Mouse (Mus musculus) right cerebral cortex, adult 2 months (tissue): Measurements from ENCODE around the gene Tmem178b.

Experiments used
- DNase-seq, 2 experiments: peaks; one replicate each; pipeline ENCODE4 v3.0.0; 2021 to 2022; ENCODE audit warnings: low spot score in 2 of 2

The Tmem178b gene

DNA sequence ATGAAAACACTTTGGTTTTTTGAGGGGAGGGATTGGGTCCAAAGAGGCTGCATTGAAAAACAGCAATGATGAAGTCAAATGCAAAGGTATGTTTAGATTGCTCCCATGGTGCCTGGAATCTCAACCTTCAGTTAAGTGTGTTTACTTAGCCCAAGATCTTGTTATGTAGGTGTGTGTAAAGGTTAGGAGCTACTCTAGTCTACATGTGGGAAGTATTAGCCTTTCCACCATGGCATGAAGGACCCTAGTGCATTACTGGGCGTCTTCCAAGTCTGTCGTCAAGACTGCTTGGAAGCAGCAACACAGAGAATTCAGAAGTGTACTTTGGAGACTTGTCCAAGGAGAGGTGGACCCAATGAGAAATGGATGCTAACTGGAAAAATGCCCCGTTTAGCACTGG lies 205.3 kb downstream of the Tmem178b start:
- no peak for DNase-seq

DNA sequence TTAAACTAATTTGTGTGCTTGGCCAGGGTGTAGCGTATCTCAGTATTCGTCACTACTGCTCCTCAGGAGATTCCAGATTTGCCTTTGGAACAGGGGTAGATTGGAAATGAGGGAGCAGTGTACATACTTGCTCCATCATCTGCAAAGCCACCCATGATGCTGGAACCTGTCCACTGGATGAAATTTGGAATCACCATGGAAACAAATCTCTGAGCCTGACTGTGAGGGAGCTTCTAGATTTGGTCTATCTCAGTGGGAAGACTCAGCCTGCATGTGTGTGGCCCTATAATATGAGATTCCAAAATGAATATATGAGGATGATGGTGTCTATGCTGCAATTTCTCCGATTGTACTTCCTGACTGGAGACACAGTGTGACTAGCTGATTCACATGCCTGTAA lies 210.7 kb downstream of the Tmem178b start:
- no peak for DNase-seq

DNA sequence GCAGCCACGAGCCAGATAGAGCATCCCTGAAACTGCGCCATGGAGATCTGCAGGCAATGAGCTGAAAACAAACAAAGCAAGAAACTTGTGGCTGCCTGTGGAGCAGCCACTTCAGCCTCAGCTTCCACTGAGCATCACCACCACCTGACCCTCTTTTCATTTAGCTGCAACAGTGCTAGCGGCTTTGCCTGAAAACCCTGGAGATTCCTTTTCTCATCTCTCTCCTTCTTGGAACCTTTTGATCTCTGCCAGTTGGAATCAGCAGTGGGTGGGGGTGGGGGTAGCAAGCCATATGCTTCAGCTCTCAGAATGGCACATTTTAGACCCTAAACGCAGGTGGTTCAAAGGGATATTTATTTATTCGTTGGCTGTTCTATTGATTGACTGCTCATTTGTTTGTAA lies 218.2 kb downstream of the Tmem178b start:
- no peak for DNase-seq

DNA sequence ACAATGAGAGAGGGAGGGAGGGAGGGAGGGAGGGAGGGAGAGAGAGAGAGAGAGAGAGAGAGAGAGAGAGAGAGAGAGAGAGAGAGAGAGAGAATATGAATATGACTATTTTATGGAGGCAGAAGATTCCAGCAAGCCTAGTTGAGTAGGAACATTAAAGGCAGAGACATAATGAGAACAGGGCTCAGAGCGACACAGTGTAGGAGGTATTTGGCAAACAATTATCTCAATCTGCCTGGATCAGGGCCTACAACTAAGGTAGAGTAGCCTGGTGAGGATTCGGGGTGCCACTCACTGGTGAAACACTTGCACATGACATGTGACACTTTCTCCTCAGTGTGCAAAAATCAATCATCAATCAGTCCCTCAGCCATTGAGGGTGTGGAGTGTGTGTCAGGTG lies 225.4 kb downstream of the Tmem178b start:
- DNase-seq: no peak

DNA sequence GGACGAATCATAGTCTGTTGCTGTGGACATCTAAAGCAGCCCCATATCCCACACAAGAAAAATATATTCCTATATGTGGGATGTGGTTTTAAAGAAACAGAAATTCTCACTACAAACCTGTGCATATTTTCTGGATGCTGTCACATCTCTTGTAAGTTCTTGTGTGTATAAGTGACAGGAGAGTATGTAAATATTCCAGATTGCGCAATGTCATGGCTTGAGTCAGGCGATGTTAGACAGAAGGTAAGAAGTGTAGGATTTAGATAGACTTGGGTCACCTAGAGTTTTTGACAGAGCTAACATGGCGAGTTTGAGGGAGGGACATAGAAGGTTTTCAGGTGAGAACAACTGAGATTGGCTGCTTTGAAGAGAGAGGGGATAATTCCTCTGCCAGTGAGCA lies 228.7 kb downstream of the Tmem178b start:
- no peak for DNase-seq

DNA sequence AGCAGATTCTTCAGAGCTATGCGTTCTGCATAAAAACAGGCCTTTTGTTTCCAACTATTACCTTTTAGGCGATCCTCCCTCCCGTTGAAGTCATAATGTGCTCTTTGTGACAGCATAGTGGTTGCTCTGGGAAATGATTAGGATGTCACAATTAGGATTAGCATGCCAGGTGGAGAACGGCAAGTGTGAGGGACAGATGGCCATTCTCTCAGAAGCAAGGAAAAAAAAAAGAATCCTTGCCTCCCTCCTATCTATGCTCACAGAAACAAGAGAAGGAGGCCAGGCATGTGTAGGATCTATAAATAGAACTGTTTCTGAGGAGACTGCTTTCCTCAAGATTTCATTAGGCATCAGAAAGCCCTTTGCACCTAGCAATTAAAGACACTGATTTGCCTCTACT lies 229.8 kb downstream of the Tmem178b start:
- peak in 1 of 2 experiments; percentile 41 for DNase-seq

DNA sequence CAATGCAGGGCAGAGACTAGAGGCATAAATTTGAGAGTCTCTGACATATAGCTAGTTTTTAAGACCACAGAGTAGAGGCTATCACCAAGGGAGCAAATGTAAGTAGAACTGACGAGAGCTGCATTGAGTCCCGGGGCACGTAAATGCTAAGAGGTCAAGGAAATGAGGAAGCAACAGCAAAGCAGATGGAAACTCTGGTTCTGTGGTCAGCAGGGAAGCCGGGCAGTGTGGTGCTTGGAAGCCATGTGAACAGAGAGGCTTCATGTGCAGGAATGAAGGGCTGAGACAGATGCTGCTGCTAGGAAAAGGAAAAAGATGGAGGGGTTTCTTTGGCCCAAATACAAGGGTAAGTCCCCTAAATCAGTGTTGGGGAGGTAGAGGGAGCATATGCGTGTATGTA lies 237.0 kb downstream of the Tmem178b start:
- DNase-seq: no peak

DNA sequence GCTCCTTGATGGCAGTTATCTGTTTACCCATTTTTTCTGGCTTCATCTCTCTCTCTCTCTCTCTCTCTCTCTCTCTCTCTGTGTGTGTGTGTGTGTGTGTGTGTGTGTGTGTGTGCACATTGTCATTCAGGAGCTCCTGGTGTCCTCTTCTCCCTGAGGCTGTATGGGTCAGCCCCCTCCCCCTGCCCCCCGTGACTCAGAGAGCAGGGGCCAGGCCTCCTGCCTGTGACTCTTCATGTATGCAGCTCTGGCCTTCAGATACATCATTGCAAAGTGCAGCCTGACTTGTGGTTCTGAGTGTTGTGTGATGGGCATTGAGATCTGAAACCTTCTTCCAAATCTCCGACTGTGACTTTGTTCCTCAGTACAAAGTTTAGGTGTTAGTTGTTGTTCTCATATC lies 237.7 kb downstream of the Tmem178b start:
- DNase-seq: no peak

DNA sequence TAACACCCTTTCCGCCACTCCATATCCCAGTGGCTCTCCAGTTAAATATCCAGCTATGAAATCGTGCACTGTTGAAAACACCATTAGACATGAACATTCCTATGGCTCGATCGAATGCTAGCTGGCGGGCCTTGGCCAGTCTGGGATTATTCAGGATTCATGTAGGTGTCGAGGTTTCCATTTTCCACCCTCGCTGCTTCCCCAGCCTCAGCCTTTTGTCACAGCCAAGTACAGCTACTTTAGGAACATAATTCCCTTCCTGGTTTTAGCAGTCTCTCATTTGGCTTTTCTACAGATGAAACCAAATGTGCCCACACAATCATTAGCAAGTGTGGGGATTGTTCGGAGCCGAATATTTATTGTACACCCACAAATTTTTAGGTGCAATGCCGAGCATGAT lies 239.4 kb downstream of the Tmem178b start:
- peak; percentile 71 for DNase-seq

DNA sequence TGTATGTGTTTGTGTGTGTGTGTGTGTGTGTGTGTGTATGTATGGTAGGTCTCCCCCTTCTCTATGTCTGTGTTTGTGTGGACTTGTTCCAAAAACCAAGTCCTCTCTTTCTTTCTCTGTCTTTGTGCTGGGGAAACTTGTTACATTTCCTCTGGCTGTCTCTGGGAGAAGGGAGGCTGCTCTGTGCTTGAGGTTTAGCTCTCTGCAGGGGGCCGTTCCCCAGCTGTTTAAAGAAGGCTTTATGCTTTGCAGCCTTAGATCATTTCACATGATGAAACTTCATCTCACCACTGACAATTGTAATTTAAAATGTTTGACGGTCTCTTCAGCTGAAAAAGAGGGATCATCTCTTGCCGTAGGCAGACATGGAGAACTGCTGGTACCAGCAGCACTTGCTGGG lies 243.2 kb downstream of the Tmem178b start:
- no peak for DNase-seq

DNA sequence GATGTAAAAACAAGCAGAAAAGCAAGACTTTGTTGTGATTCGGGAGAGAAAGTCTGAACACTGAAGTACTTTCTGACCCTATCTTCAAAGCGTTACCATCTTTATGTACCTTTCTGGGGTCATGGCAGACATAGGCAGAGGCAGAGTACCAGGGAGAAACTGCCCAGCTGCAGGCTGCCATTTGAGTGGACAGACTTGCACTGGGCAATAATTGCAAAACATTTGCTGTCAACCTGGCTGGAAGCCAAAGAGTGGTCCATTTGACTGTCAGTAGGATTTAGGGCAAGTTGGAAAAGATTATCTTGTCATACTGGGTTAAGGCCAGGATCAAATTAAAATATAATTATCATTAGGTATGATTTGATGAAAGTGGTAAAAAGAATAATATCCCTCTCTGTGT lies 247.1 kb downstream of the Tmem178b start:
- no peak for DNase-seq

DNA sequence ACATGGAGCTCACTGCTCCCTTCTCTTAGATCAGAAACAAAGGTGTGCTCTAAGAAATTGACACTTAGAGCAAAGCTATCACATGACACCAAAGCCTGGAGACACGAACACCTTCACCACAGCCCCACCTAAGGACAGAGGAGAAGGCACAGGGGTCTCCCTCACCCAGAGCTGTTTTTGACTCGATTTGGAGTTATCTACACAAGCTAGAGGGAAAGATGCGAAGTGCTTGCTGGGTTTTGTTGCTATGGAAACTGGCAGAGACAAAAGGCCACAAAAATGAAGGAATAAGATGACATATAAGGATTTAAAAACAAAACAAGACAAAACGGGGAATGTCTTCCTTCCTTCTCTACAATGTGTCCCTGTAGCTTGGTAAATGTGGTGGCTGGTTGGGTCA lies 248.4 kb downstream of the Tmem178b start:
- no peak for DNase-seq

DNA sequence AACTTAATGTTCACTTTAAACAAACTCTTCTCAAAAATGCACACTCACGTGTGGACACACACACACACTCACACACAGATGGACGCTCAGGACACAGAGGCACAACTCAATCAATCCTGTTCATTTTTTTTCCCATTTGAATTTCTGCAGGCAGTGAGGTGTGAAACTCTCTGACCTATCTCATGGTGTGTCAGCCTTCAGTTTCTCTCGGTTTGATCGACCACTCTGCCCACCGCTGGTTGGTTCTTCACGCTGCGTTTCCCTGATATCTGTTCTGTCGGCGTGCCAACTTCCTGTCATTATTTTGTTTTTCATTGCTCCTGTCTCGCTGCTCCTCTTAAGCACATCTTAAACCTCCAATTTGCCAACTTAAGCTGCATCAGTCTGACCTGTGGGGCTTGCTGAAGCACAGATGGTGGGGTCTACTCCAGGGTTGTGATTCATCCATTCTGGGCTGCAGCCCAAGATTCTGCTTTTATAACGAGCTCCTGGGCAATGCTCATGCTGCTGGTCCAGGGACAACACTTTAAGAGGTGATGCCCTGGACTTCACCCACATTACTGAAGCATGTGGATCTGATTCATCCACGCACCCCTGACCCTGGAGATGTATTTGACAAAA lies 250.1 kb downstream of the Tmem178b start:
- peak; percentile 47 to 59 for DNase-seq

DNA sequence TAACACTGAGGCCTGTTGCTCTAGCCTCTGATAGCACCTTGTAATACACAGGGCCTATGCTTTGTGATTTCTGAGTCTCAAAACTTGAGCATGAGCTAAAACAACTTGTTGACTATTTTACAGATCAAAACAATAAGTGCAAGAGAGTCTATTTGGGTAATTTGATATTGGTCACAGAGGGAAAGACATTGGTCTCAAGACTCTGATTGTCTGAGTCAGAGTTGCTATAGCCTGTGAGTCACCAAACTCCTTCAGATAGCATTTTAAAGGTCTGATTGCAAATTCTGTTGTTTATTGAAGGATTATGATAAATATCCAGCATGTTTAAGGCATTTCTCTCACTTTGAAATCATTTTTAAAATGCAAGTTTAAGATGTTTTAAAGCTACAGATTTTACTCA lies 250.9 kb downstream of the Tmem178b start:
- no peak for DNase-seq

DNA sequence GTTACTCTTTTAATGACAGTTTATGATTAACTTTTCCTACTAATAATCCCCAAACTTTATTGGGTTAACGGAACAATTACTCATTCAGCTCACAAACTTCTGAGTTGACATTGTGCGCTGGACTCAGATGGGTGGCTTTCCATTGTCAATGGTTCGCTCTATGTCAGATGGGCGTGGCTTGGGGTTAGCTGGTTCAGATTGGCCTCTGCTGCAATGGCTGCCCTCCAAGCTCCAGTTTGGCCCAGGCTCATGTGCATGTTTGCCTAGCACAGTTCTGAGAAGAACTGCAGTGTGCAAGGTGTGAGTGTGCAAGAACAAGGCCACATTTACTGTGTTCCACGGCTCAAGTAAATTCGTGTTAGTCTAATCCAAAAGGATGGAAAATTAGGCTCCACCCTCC lies 255.6 kb downstream of the Tmem178b start:
- no peak for DNase-seq

DNA sequence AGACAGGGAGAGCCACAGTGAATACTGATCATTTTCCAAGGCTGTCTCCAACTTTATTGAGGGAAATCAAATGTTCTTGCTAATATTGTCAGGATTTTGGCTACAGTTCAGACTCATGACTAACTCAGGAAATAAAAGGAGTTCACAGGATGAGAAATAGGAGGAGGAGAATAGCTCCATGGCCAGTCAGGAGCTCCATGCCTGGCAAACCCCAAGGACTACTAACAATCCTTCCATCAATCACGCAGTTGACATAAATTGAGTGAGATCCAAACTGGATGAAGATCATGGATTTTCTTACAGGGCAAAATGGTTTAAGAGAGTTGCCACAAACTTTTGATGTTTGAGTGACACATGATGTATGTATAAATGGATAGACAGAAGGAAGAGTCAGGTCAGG lies 258.9 kb downstream of the Tmem178b start:
- no peak for DNase-seq

DNA sequence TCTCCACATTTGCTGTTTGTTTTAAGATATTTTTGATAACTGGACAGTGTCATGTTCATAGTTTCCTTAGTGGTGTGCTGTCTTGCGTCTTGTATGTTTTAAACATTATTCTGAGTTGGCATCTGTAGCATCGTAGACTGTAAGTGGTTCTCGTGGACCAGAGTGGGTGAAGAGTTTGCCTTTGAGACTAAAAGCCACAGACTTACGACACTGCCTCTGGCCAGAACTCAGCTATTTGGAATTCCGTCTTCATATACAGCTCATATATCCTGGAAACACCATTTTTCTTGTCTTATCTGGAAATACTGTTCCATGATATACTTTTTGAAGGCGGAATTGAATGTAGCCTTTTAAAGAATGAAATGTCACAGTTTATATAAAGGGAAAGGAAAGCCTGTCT lies 260.4 kb downstream of the Tmem178b start:
- no peak for DNase-seq

DNA sequence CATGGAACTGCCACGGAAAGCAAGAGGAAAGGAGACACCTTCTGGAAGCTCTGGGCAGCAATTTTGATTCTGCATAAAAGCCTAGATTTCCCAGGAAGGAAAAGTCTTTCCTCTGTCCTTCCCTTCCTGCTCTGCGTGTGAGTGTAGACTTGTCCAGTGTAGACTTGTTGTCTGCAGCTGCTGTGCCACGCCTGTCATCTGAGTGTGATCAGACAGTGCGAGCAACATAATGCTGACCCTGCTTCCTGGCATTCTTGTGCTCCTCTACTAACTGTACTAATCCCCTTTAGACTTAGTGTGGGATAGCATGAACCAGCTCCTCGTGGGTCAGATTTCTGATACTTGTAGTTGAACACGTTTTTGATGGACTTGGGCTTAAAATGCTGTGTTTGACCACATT lies 262.6 kb downstream of the Tmem178b start:
- DNase-seq: no peak

DNA sequence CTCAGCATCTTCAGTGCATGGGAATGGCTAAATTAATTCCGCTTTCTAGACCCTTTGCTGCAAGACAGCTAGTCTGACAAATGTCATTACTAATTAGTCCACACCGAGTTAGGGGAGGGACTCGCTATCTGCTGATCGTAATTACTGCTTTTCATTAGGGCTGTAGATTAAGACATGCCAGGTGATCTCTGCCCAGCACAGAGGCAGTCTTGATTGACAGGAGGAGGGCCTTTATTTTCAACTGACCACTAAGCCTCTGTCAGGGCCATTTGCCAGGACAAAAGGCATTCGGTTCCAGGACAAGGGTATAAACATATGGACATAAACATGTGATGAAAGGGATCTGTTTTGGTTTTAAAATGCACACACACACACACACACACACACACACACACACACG lies 264.3 kb downstream of the Tmem178b start:
- DNase-seq: no peak

DNA sequence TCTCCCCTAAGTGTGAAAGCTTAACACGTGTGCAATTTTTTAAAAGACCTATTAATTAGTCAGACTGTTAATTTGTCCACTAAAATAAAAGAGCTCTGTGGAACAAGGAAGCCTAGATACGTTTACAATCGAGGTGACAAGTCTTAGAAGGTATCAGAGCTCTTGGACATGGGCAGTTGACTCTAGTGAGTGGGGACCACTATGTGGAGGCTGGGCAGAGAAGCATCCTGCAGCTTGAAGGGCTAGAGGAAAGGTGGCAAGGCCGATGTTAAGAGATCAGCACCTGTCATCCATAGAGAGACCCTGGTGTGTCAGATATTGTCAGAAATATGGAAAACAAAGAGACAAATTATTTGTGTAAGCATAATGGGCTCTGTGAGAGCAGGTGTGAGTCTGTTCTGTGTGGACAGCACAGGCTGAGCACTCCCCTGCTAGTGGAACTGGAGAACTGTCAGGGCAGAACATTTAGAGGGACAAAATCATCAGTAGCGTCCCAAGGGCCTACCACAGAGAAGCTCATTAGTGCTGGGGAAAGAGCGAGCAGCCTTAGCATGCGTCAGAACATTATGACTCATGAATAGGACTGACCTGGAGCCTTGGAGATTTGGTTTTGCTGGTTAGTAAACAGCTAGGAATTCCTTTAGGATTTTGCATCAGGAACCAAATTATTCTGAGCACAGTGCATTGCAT lies 264.9 kb downstream of the Tmem178b start:
- DNase-seq: no peak

DNA sequence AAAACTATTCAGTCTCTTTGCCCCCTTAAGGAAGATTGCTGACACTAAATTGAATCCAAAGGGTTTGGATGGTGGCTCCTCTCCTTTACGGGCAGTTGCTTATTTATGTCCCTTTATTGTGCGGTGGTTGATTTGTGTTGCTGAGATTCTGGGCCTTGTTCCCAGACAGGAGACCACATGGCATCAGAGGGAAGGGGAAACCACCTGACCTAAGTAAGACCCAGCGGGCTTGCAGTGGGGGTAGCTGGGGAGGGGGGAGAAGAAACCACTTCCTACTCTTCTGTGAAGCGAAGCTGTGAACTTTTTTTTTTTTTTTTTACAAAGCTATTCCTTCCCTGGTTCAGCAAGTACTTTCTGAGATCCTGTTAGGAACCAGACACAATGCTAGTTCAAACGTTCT lies 269.5 kb downstream of the Tmem178b start:
- DNase-seq: no peak

DNA sequence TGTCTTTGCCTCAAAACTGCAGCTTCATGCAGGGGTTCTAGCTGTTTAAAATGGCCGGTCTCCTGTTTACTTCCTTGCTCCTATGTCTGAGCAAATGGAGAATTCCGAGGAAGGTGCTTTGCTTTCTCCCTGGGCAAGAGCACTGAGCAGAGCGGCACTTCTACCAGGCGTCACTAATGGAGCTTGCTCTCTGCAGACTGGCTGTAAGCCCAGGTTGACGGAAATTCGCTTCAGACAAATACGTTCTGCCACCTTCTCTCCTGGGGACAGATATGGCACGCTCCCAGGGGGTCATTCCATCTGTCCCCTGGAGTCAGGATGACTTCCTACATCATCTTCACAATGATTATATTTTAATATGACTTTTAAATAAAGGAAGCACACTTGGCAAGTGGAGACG lies 271.3 kb downstream of the Tmem178b start:
- DNase-seq: no peak

DNA sequence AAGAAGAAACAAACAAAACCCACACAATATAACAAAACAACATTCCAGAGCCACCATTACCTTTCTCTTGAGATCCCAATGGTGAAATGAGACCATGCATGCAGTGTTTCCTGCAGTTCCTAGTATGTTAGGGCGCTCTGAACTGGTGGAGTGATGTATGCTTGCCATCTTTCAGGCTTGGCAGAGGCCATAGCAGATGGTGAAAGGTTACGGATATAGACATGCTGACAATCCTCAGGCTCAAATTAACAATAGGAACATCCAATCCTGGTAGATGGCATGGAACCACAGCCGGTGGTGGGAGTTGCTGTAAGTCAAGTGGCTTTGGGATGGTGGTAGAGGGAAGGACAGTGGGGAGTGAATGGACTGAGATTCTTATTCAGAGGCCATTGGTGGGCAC lies 272.5 kb downstream of the Tmem178b start:
- DNase-seq: no peak

DNA sequence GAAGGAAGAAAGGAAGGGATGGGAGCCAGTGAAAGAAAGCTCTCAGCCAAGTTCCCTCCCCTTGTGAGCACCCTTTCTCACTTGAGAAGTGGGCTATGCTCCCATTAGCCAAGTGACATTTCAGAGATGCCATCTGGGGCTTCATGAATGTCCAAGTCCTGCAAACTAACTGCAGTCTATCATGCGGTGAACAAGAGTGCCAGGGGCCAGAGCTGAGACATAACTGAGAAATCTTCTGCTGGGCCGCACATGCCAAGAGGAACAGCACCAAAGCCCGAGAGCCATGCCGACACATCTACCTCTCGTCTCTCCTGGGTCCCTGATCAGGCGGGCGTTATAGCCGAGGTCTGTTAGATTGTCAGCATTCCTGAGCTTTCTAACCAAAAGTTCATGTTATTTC lies 279.2 kb downstream of the Tmem178b start:
- no peak for DNase-seq
